Mouse (Mus musculus) liver, adult (tissue): ENCODE results near the gene Gpr87.

Source experiments
- GATA4 ChIP-seq: IDR thresholded peaks from 2 replicates; pipeline ENCODE4 v1.6.1; 2014; ENCODE audit warnings: mild to moderate bottlenecking, low read length; ENCODE audit not compliant: insufficient replicate concordance

The Gpr87 gene

GRCm38 (mm10) chr3:59194938-59195337 lies at the start of gene Gpr87:
TSS of gene Gpr87 (minus strand) at chr3:59195104.
- TF ChIP-seq GATA4: no peak

GRCm38 (mm10) chr3:59243384-59243783 lies 48.5 kb upstream of the Gpr87 start:
- TF ChIP-seq GATA4: no peak

GRCm38 (mm10) chr3:59234878-59235277 lies 40.0 kb upstream of the Gpr87 start:
- no peak for TF ChIP-seq GATA4

DNA sequence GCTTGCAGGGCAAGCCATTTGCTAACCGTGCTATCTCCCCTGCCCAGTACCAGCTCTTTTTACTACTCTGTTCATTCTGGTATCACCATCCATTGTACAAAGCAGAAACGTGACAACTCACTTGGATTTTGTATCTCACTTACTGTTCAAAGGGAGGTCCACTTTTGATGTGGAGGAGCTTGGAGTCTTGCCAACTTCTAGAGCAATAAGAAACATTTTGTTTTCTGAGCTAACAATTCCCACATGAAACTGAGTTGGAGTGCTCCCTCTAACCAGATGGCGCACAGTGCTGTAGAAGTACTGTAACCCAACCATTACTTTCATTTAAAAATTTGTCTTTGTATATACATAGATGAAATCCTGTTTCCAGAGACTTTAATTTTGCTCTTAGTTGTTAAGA lies 36.0 kb upstream of the Gpr87 start:
- TF ChIP-seq GATA4: no peak

DNA sequence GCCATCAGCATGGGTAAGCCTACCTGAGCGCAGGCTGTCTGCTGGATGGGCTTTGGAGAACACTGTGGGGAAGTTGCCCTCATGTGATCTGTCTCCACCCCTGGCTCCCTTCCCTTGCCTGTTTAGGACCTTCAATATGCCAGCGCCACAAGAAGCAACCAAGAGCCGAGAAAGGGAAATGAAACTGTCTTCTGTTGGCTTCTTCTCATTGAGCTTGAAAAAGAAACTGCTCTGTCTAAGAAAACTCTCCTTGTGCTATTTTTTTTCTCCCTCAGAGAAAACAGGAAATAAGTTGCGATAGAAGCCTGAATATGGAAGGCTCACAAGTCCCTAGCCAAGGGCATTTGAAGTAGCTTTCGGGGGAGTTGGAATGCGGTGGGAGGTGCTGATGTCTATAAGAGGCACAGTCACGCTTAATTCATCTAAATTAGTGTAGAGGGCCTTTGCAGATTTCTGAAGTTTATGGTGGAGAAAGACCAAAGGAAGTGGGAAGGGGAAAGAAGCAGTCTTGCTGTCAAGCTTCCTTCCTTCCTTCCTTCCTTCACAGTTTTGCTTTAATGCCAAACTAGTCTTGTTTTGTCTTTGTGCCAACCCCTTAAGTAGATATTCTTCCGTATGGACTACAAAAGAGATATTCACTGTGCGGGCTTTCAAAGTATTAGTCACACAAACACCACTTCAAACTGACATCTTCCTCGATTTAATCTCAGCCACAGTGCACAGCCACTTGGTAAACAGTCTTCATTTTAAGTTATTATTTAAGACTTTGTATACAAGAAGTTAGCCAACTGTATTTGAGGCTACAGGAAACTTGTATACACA lies 34.0 kb upstream of the Gpr87 start:
- 0 out of 2 replicates have a peak, but pooled peaks have one; percentile 7 for TF ChIP-seq GATA4

GRCm38 (mm10) chr3:59227696-59228095 lies 32.8 kb upstream of the Gpr87 start:
- no peak for TF ChIP-seq GATA4

DNA sequence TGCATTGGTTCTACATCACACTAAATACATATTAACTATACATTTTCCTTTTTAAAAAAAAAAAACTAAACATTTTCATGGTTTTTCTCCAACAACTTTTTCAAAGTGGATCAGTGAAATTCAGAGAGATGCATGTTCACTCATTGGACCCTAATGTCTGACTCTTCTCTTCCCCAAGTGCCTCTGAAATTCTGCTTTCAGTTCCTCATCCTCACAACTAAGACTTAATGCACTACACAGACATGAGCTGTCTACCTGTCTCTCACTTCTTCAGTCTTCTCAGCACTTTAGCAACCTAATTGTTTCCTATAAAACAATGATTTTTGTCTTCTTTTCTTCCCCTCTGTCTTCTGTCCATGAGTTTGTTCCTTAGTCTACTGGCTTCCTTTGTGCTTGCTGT lies 30.5 kb upstream of the Gpr87 start:
- TF ChIP-seq GATA4: no peak

DNA sequence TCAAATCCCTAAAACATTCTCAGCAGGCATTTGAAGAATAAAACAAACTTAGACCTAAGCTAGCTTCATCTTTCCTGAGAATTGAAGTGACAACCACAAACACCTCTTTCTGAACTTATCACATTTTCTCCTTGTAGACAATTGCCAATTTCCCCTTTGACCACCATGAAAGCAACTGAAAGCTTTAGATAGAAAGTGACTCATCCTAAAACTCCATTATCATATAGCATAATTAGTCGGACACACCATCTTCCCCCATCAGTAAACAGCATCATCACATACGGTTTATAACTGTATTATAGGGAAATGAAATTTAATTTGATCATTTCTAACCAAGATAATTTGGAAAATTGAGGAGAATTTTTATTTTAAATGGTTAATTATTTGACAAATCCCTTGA lies 27.4 kb upstream of the Gpr87 start:
- no peak for TF ChIP-seq GATA4

- TF ChIP-seq GATA4: no peak
These were observed 24.4 kb upstream of the Gpr87 start for GRCm38 (mm10) chr3:59219326-59219725.

- TF ChIP-seq GATA4: no peak
These were observed 22.3 kb upstream of the Gpr87 start for GRCm38 (mm10) chr3:59217211-59217610.

GRCm38 (mm10) chr3:59212404-59212803 lies 17.5 kb upstream of the Gpr87 start:
- no peak for TF ChIP-seq GATA4

- no peak for TF ChIP-seq GATA4
These were observed 16.9 kb upstream of the Gpr87 start for GRCm38 (mm10) chr3:59211784-59212183.

- no peak for TF ChIP-seq GATA4
These were observed 15.8 kb upstream of the Gpr87 start, which contains the start of gene P2ry13 for GRCm38 (mm10) chr3:59210727-59211126. TSS of gene P2ry13 (minus strand) at chr3:59210882.

DNA sequence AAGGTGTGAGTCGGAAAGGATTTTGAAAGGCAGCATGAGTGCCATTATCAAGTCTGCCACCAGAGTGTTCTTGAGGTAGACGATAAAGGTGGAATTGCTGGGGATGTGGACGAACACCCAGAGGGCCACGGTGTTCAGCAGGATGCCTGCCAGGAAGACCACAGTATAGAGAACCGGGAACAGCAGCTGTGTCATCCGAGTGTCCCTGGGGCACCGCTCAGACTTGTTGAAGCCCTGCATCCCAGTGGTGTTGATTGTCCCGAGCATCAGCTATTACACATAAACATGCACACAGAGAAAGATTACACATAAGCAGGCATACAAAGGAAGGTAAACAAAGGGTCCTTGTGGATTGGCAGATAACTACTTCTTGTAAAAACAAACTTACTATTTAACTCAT lies 15.2 kb upstream of the Gpr87 start:
- TF ChIP-seq GATA4: no peak

DNA sequence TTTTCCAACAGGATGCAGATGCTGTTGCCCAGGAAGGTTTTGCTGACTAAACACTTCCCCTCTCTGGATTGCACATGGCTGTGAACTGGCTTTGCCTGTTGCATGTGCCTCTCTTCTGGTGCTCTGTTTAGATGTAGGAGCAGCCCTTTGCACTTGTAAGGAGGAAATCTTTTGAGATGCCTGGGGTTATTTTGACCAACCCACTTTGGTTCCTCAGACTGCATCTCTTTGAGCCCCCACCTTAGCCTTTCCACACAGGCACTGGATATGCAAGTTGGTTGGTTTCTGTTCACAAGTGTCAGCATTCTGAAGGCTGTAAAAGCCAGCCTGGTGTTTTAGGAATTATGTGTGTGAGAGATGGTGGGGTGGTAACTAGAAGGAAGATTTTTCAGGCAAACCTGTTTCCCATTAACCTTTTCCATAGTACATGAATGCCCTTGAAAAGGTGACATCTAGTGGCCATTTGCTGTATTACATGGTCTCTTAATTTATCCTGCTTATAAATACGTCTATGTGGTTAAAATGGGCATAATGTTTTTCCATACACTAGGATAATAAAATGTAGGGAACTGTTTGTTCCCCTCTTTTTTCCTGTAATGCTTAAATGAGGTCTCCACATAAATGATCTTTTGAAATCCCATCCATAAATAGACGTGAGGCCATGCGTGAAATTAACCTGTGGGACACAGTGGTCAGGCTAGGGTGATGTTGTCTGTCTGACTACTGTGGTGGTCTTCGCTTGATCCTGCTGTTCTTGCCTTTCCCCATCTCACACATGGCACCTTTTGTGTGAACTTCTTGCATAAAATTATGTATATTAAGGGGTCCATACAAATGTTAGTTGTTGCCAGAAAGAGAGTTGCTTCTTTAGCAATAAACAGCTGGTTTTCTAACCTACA lies 14.0 kb upstream of the Gpr87 start:
- no peak for TF ChIP-seq GATA4

DNA sequence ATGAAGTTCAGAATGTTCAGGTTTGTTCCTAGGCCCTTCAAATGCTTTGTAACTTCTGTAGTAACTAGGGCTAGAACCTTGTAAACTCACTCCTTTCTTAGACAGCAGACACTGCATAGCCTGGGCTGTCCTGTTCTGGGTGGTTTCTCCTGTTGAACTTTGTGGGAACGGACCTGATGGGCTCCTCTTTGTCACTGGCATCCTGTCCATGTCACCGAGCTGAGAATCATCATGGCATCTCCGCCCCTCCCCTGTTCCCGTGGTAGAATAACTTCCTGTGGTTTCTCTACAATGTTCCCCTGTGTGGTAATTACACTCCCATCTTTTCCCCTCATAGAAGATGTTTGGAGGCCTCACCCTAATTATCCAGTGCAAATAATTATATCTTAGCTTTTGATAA lies 11.0 kb upstream of the Gpr87 start:
- TF ChIP-seq GATA4: no peak

GRCm38 (mm10) chr3:59204719-59205503 lies 10.0 kb upstream of the Gpr87 start:
- TF ChIP-seq GATA4: no peak
